Mouse (Mus musculus): ENCODE data around the gene Dcp1b.

Gene Dcp1b

GRCm38 (mm10) chr6:119235441-119235840, 60.4 kb downstream of the Dcp1b start:
- no peak for DNase-seq

GRCm38 (mm10) chr6:119236241-119236640, 61.2 kb downstream of the Dcp1b start, which contains the start of gene Cacna2d4:
Cacna2d4 (plus strand) TSS chr6:119236526.
- no peak for DNase-seq

GRCm38 (mm10) chr6:119237427-119237989, 62.5 kb downstream of the Dcp1b start:
- peak; percentile 83 for DNase-seq

GRCm38 (mm10) chr6:119239341-119240005, 64.4 kb downstream of the Dcp1b start:
- DNase-seq, result no peak

GRCm38 (mm10) chr6:119240256-119240655, 65.2 kb downstream of the Dcp1b start:
- DNase-seq, result no peak

- DNase-seq, result no peak
These were observed 66.0 kb downstream of the Dcp1b start for GRCm38 (mm10) chr6:119240871-119241705.

- no peak for DNase-seq
These were observed 71.0 kb downstream of the Dcp1b start for GRCm38 (mm10) chr6:119246082-119246481.

GRCm38 (mm10) chr6:119248578-119248977, 73.5 kb downstream of the Dcp1b start:
- no peak for DNase-seq

- DNase-seq, result no peak
These were observed 74.7 kb downstream of the Dcp1b start for GRCm38 (mm10) chr6:119249726-119250125.

- DNase-seq, result no peak
These were observed 76.7 kb downstream of the Dcp1b start for GRCm38 (mm10) chr6:119251704-119252103.
